Mouse (Mus musculus): Measurements from ENCODE around the gene Plekha1.

Plekha1 gene

DNA sequence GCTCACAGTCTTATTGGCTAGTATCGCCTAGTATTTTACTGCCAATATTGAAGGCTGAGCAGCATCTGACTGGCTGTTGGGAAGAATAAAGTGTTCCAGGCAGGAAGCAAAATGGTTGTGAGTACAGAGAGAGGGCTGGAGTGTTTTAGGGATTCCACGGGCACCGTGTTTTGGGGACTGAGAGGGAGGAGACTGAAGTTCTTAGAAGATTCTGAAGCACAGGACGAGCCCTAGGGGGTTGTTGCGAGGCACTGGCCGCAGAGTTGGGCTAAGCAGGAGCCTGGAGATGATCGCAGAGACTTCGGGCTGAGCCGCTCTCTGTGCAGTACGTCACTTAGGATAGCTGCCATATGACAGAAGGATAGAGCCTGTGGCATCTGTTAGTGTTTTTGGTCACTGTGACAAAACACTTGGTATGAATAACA, 88.6 kb downstream of the Plekha1 start:
- DNase-seq (ENCODE audit: low read depth, low spot score) = no peak

- no peak for DNase-seq (ENCODE audit: low read depth, low spot score)
These were observed 93.0 kb downstream of the Plekha1 start for GRCm38 (mm10) chr7:130958551-130958950.

- DNase-seq (ENCODE audit: low read depth, low spot score) = no peak
These were observed 94.3 kb downstream of the Plekha1 start for GRCm38 (mm10) chr7:130959868-130960267.

DNA sequence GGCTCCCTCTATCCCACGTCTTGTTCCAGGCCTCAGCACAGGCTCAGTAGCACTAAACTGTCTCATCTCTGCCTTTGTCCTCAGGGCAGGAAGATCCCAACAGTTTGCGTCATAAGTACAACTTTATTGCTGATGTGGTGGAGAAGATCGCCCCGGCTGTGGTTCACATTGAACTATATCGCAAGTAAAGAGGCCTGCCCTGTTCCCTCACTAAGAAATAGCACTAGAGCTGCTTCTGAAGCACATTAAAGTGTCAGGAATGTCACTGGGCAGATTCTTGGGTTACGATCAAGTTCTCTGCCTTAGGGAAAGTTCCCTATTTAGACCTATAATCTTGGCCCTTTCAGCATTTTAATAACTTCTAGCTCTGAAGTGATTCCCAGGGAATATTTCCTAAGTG, 95.9 kb downstream of the Plekha1 start:
- no peak for DNase-seq (ENCODE audit: low read depth, low spot score)

Measured in ES-CJ7 (cell line).